27 mouse cellular contexts compared by ENCODE assay signal in the genomic region with DNA sequence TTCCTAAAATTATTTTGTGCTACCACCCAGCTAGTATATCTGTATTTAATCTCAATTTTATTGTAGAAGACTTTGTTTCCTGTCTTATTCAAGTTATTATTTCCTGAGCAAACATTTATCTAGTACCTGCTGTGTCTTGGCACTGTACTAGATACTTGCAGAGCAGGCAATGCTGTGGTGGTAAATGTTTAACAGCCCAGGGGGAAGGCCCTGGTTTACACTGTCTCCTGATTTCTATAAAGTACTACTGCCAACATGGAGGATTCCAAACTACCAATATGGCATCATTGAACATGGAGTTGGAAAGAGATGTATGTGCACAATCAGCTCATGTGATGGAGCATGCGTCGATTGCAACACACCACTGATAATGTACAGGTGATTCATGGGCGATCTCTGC. TPM values are rescaled to one million over a fixed set of nuclear protein-coding genes. Genes with fewer than 3 reads are reported as not detected.
DNase-seq lines count a peak whose midpoint lies in the region; ATAC-seq and TF ChIP-seq lines count a peak whose summit lies in the region.
"Had no signal": no experiment of that assay in that cellular context is flagged by ENCODE, and none has a peak within 500 bp of the region (broad histone marks: within the 10 kb centered on the region; RNA-seq: fewer than 3 reads in every experiment).

No protein-coding gene starts in this region.

- peaks cover 9% of the 10 kb centered on the region; the same call in 1 of the 2 replicates for H3K4me1 ChIP-seq in intestine, embryonic 15.5 days (replicated peaks)
- peaks cover 2% of the 10 kb centered on the region; the same call in 1 of the 2 replicates for H3K4me1 ChIP-seq in stomach, postnatal 0 days (replicated peaks; ENCODE audit: control insufficient read depth, insufficient read depth)
- H3K4me1 ChIP-seq in neural tube, embryonic 15.5 days: no peaks in the 10 kb centered on the region
- H3K4me1 ChIP-seq: limb, embryonic 12.5 days; midbrain, embryonic 13.5 days; neural tube, embryonic 13.5 days had no signal

- no peak overlapping the region for H3K4me2 ChIP-seq in intestine, embryonic 15.5 days (replicated peaks)
- H3K4me2 ChIP-seq in stomach, postnatal 0 days (replicated peaks; ENCODE audit: low read depth): no peak overlapping the region
- H3K4me2 ChIP-seq in neural tube, embryonic 15.5 days: no peak overlapping the region
- H3K4me2 ChIP-seq: limb, embryonic 12.5 days; liver, embryonic 11.5 days; midbrain, embryonic 13.5 days; neural tube, embryonic 13.5 days had no signal

- no peak overlapping the region for H3K9ac ChIP-seq in intestine, embryonic 15.5 days
- H3K9ac ChIP-seq in stomach, postnatal 0 days (ENCODE audit: low read length): no peak overlapping the region
- H3K9ac ChIP-seq in neural tube, embryonic 15.5 days (replicated peaks): no peak overlapping the region
- H3K9ac ChIP-seq: forebrain, postnatal 0 days; limb, embryonic 12.5 days; liver, postnatal 0 days; midbrain, embryonic 13.5 days; neural tube, embryonic 13.5 days had no signal

- WGBS in intestine, embryonic 15.5 days: 78% methylated on average over 3 of the region's 3 CpGs
- WGBS in stomach, postnatal 0 days: 68% methylated on average over 3 of the region's 3 CpGs
- 95% methylated on average over 3 of the region's 3 CpGs for WGBS in neural tube, embryonic 15.5 days

- TF ChIP-seq CTCF in stomach, postnatal 0 days (IDR thresholded peaks at IDR 0.05; ENCODE audit: low read depth): no peak

- H3K4me3 ChIP-seq in intestine, embryonic 15.5 days (replicated peaks): no peak overlapping the region
- no peak overlapping the region for H3K4me3 ChIP-seq in stomach, postnatal 0 days (ENCODE audit: low read depth, low read length)
- H3K4me3 ChIP-seq in neural tube, embryonic 15.5 days (replicated peaks): no peak overlapping the region
- H3K4me3 ChIP-seq: erythroblast, embryonic 14.5 days; layer of hippocampus, adult 2 months; left cerebral cortex, adult 2 months; limb, embryonic 12.5 days; midbrain, embryonic 13.5 days; neural tube, embryonic 13.5 days had no signal

- peak; percentile 63 to 65 for DNase-seq in kidney, adult 8-10 months
- no peak for DNase-seq in kidney, postnatal 10 days
- DNase-seq in kidney, postnatal 14 days: peak; percentile 24
- DNase-seq in stomach, postnatal 0 days (ENCODE audit: low spot score): peak; percentile 60
- no peak for DNase-seq in urinary bladder, postnatal 25 days (ENCODE audit: low spot score)
- DNase-seq: adrenal gland, adult 2 months; adrenal gland, postnatal 36 days; cerebellum, adult 18-20 months; cerebellum, postnatal 14 days; forebrain, postnatal 0 days; heart, postnatal 14 days; liver, postnatal 0 days; lung, postnatal 36 days; right cerebral cortex, postnatal 25 days; spleen, adult 18-20 months; thymus, postnatal 4 days had no signal

- peak; percentile 34; the same call in 1 of the 2 replicates for ATAC-seq in intestine, embryonic 15.5 days
- peak; percentile 35; the same call in 1 of the 2 replicates for ATAC-seq in stomach, postnatal 0 days (ENCODE audit: low FRiP score, low TSS enrichment)
- ATAC-seq in neural tube, embryonic 15.5 days (ENCODE audit: low FRiP score): no peak
- ATAC-seq: activated CD4-positive, CD25-positive, alpha-beta regulatory T cell, adult 4 months; forebrain, postnatal 0 days; hindbrain, embryonic 16.5 days; liver, postnatal 0 days; midbrain, embryonic 13.5 days had no signal

- TF ChIP-seq EP300 in stomach, postnatal 0 days (optimal IDR thresholded peaks at IDR 0.05): no peak

- H3K36me3 ChIP-seq in intestine, embryonic 15.5 days: no peaks in the 10 kb centered on the region
- H3K36me3 ChIP-seq in stomach, postnatal 0 days (ENCODE audit: control insufficient read depth, insufficient read depth, low read length): no peaks in the 10 kb centered on the region
- no peaks in the 10 kb centered on the region for H3K36me3 ChIP-seq in neural tube, embryonic 15.5 days
- H3K36me3 ChIP-seq: limb, embryonic 12.5 days; midbrain, embryonic 13.5 days; neural tube, embryonic 13.5 days had no signal

- H3K27ac ChIP-seq in intestine, embryonic 15.5 days: no peak overlapping the region
- 0 out of 2 replicates have a peak overlapping the region, but pooled peaks have one; percentile 45 for H3K27ac ChIP-seq in stomach, postnatal 0 days (replicated peaks)
- H3K27ac ChIP-seq in neural tube, embryonic 15.5 days (replicated peaks): no peak overlapping the region
- H3K27ac ChIP-seq: layer of hippocampus, adult 2 months; left cerebral cortex, adult 2 months; limb, embryonic 12.5 days; midbrain, embryonic 13.5 days; neural tube, embryonic 13.5 days had no signal

- H3K27me3 ChIP-seq in intestine, embryonic 15.5 days (replicated peaks): no peaks in the 10 kb centered on the region
- no peaks in the 10 kb centered on the region for H3K27me3 ChIP-seq in stomach, postnatal 0 days (ENCODE audit: control insufficient read depth, insufficient read depth, low read length)
- no peaks in the 10 kb centered on the region for H3K27me3 ChIP-seq in neural tube, embryonic 15.5 days (replicated peaks)
- H3K27me3 ChIP-seq: limb, embryonic 12.5 days; midbrain, embryonic 13.5 days; neural tube, embryonic 13.5 days had no signal

- no peaks in the 10 kb centered on the region for H3K9me3 ChIP-seq in intestine, embryonic 15.5 days
- H3K9me3 ChIP-seq in stomach, postnatal 0 days (ENCODE audit: control insufficient read depth, low read length): no peaks in the 10 kb centered on the region
- no peaks in the 10 kb centered on the region for H3K9me3 ChIP-seq in neural tube, embryonic 15.5 days (replicated peaks)
- H3K9me3 ChIP-seq: limb, embryonic 12.5 days; midbrain, embryonic 13.5 days; neural tube, embryonic 13.5 days had no signal

RNA-seq across cellular contexts. Expression of a gene that starts 53.2 kb away (rescaled TPM):
- 10.7 and 11.5 TPM in 2 replicates for polyA plus RNA-seq in intestine, embryonic 15.5 days (2015; fragmentation: Nextera tagmentation; extraction: Ambion mirVana)
- 18.9 and 19.0 TPM in 2 replicates for polyA plus RNA-seq in stomach, postnatal 0 days (2015; fragmentation: Nextera tagmentation; extraction: Ambion mirVana)
- 16.3 and 16.7 TPM in 2 replicates for polyA plus RNA-seq in neural tube, embryonic 15.5 days (2015; fragmentation: Nextera tagmentation; extraction: Ambion mirVana)

Comparison
In these comparisons a context has a peak if more than half of its experiments do, and no peak if none do; other contexts are left out.
1. DNase-seq: peak in kidney, adult 8-10 months (2 of 2), kidney, postnatal 14 days (single experiment) and stomach, postnatal 0 days (single experiment); none in kidney, postnatal 10 days (single experiment) and urinary bladder, postnatal 25 days (single experiment).